Mouse (Mus musculus): Measurements from ENCODE around the gene Slc37a3. TPM values are rescaled to one million over a fixed set of nuclear protein-coding genes. Genes with fewer than 3 reads are reported as not detected.
A peak's percentile ranks its signal among the peaks of the same experiment; 100 is the strongest.

Gene Slc37a3
- polyA plus RNA-seq, 1 experiment from 2014 or later: 42.3 TPM

GRCm38 (mm10) chr6:39341798-39342197 lies 35.7 kb downstream of the Slc37a3 start:
- WGBS: 62% methylated on average over 2 of the region's 2 CpGs
- H3K9me3 ChIP-seq (replicated peaks; ENCODE audit: control insufficient read depth, low read length): no peaks in the 10 kb centered on the region
- no peak overlapping the region for H3K4me2 ChIP-seq (ENCODE audit: low read depth, low read length)
- no peaks in the 10 kb centered on the region for H3K27me3 ChIP-seq (ENCODE audit: control insufficient read depth, insufficient read depth, low read length)
- no peak overlapping the region for H3K4me3 ChIP-seq (replicated peaks; ENCODE audit: low read length)
- H3K36me3 ChIP-seq (ENCODE audit: control insufficient read depth, insufficient read depth, low read length): no peaks in the 10 kb centered on the region; the same call in 1 of the 2 replicates
- no peaks in the 10 kb centered on the region for H3K4me1 ChIP-seq (ENCODE audit: control insufficient read depth, insufficient read depth, low read length)
- no peak overlapping the region for H3K9ac ChIP-seq (ENCODE audit: low read length)
- H3K27ac ChIP-seq (ENCODE audit: low read length): no peak overlapping the region
- ATAC-seq (ENCODE audit: insufficient read depth, low FRiP score): 0 out of 2 replicates have a peak, but pooled peaks have one; percentile 7

- H3K27ac ChIP-seq (ENCODE audit: low read length): no peak overlapping the region
- H3K27me3 ChIP-seq (ENCODE audit: control insufficient read depth, insufficient read depth, low read length): no peaks in the 10 kb centered on the region
- no peak overlapping the region for H3K4me2 ChIP-seq (ENCODE audit: low read depth, low read length)
- H3K9ac ChIP-seq (ENCODE audit: low read length): no peak overlapping the region
- no peak overlapping the region for H3K4me3 ChIP-seq (replicated peaks; ENCODE audit: low read length)
- no peaks in the 10 kb centered on the region for H3K4me1 ChIP-seq (ENCODE audit: control insufficient read depth, insufficient read depth, low read length)
- WGBS: 88% methylated on average over 8 of the region's 8 CpGs
- peaks cover 10% of the 10 kb centered on the region; the same call in 1 of the 2 replicates for H3K36me3 ChIP-seq (ENCODE audit: control insufficient read depth, insufficient read depth, low read length)
- no peak for ATAC-seq (ENCODE audit: insufficient read depth, low FRiP score)
- no peaks in the 10 kb centered on the region for H3K9me3 ChIP-seq (replicated peaks; ENCODE audit: control insufficient read depth, low read length)
Measured at GRCm38 (mm10) chr6:39338359-39338758, 39.1 kb downstream of the Slc37a3 start.

GRCm38 (mm10) chr6:39334873-39335272 lies 42.6 kb downstream of the Slc37a3 start:
- ATAC-seq (ENCODE audit: insufficient read depth, low FRiP score): no peak
- Histone ChIP-seq H3K27me3 (ENCODE audit: control insufficient read depth, insufficient read depth, low read length) (no peaks in the 10 kb centered on the region), H3K9me3 (replicated peaks; ENCODE audit: control insufficient read depth, low read length) (no peaks in the 10 kb centered on the region), H3K4me3 (replicated peaks; ENCODE audit: low read length) (no peak overlapping the region), H3K36me3 (ENCODE audit: control insufficient read depth, insufficient read depth, low read length) (peaks cover 10% of the 10 kb centered on the region; the same call in 1 of the 2 replicates), H3K4me1 (ENCODE audit: control insufficient read depth, insufficient read depth, low read length) (no peaks in the 10 kb centered on the region), H3K27ac (ENCODE audit: low read length) (no peak overlapping the region), H3K4me2 (ENCODE audit: low read depth, low read length) (no peak overlapping the region), H3K9ac (ENCODE audit: low read length) (no peak overlapping the region)
- WGBS: 95% methylated on average over 3 of the region's 3 CpGs

DNA sequence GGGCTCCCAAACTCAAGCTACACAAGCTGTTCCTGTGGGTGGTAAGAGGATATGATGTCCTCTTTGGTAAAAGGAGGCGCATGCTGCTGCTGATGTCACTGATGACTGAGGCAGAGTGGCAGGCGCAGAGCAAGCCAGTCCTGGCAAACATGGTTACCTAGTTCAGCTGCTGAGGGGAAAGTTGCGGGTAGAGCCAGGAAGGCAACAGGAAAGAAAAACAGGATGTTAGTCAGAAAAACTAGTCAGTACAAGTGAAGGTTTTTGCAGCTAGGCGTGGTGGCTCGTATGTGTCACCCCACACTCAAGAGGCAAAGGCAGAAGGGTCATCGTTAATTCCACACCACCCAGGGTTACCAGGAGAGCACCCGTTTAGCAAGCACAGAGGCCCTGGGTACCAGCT lies 43.3 kb downstream of the Slc37a3 start:
- H3K4me3 ChIP-seq (replicated peaks; ENCODE audit: low read length): no peak overlapping the region
- H3K27ac ChIP-seq (ENCODE audit: low read length): no peak overlapping the region
- H3K27me3 ChIP-seq (ENCODE audit: control insufficient read depth, insufficient read depth, low read length): no peaks in the 10 kb centered on the region
- H3K4me2 ChIP-seq (ENCODE audit: low read depth, low read length): no peak overlapping the region
- H3K36me3 ChIP-seq (ENCODE audit: control insufficient read depth, insufficient read depth, low read length): peaks cover 10% of the 10 kb centered on the region; the same call in 1 of the 2 replicates
- no peaks in the 10 kb centered on the region for H3K4me1 ChIP-seq (ENCODE audit: control insufficient read depth, insufficient read depth, low read length)
- WGBS: 78% methylated on average over 7 of the region's 7 CpGs
- no peak overlapping the region for H3K9ac ChIP-seq (ENCODE audit: low read length)
- no peaks in the 10 kb centered on the region for H3K9me3 ChIP-seq (replicated peaks; ENCODE audit: control insufficient read depth, low read length)
- ATAC-seq (ENCODE audit: insufficient read depth, low FRiP score): no peak

DNA sequence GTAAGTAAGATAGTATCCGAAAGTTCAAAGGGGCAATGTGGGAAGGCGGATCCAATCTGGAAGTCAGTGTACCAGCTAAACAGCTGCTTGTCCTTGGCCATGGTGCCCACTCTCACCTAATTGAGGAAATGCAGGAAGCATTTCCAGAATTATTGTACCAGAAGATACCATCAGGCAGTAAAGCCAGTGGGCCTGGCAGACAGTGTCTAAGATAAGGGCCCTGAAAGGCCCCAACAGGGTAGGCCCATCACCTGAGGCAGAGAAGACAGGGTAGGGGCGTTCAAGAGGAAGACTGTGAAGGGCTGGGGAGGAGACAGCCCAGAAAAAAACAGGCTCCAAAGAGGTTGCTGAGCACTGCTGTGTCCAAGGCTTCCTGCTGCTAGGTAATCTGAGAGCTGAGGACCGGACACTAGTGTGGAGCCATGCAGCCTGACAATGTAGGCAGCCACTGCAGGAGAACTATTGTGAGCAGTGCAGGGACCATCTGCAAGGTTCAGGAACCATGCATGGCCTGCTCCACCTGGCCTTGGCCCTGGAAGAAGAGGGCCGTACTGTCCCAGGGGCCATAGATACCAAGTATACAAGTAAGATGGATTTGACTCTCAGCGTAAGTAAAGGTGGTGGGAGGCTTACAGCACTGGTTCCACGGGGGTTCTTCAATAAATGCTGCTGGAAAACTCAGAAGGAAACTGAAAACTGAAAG lies 45.3 kb downstream of the Slc37a3 start:
- Histone ChIP-seq H3K36me3 (ENCODE audit: control insufficient read depth, insufficient read depth, low read length) (peaks cover 10% of the 10 kb centered on the region; the same call in 1 of the 2 replicates), H3K27ac (ENCODE audit: low read length) (no peak overlapping the region), H3K4me3 (replicated peaks; ENCODE audit: low read length) (no peak overlapping the region), H3K4me2 (ENCODE audit: low read depth, low read length) (no peak overlapping the region), H3K4me1 (ENCODE audit: control insufficient read depth, insufficient read depth, low read length) (no peaks in the 10 kb centered on the region), H3K9ac (ENCODE audit: low read length) (no peak overlapping the region), H3K9me3 (replicated peaks; ENCODE audit: control insufficient read depth, low read length) (no peaks in the 10 kb centered on the region), H3K27me3 (ENCODE audit: control insufficient read depth, insufficient read depth, low read length) (no peaks in the 10 kb centered on the region)
- no peak for ATAC-seq (ENCODE audit: insufficient read depth, low FRiP score)
- WGBS: 89% methylated on average over 7 of the region's 7 CpGs

GRCm38 (mm10) chr6:39330981-39331380 lies 46.5 kb downstream of the Slc37a3 start:
- Histone ChIP-seq H3K4me2 (ENCODE audit: low read depth, low read length) (no peak overlapping the region), H3K9ac (ENCODE audit: low read length) (no peak overlapping the region), H3K4me3 (replicated peaks; ENCODE audit: low read length) (no peak overlapping the region), H3K27ac (ENCODE audit: low read length) (no peak overlapping the region), H3K27me3 (ENCODE audit: control insufficient read depth, insufficient read depth, low read length) (no peaks in the 10 kb centered on the region), H3K4me1 (ENCODE audit: control insufficient read depth, insufficient read depth, low read length) (no peaks in the 10 kb centered on the region), H3K9me3 (replicated peaks; ENCODE audit: control insufficient read depth, low read length) (no peaks in the 10 kb centered on the region), H3K36me3 (ENCODE audit: control insufficient read depth, insufficient read depth, low read length) (peaks cover 10% of the 10 kb centered on the region; the same call in 1 of the 2 replicates)
- ATAC-seq (ENCODE audit: insufficient read depth, low FRiP score): no peak
- WGBS: 90% methylated on average over 7 of the region's 7 CpGs

- Histone ChIP-seq H3K4me3 (replicated peaks; ENCODE audit: low read length) (no peak overlapping the region), H3K4me1 (ENCODE audit: control insufficient read depth, insufficient read depth, low read length) (no peaks in the 10 kb centered on the region), H3K27ac (ENCODE audit: low read length) (no peak overlapping the region; the same call in 1 of the 2 replicates), H3K27me3 (ENCODE audit: control insufficient read depth, insufficient read depth, low read length) (no peaks in the 10 kb centered on the region), H3K4me2 (ENCODE audit: low read depth, low read length) (no peak overlapping the region), H3K9ac (ENCODE audit: low read length) (no peak overlapping the region), H3K36me3 (ENCODE audit: control insufficient read depth, insufficient read depth, low read length) (peaks cover 2% of the 10 kb centered on the region; the same call in 1 of the 2 replicates), H3K9me3 (replicated peaks; ENCODE audit: control insufficient read depth, low read length) (no peaks in the 10 kb centered on the region)
- ATAC-seq (ENCODE audit: insufficient read depth, low FRiP score): no peak
- WGBS: 84% methylated on average over 5 of the region's 5 CpGs
Measured at GRCm38 (mm10) chr6:39320286-39320685, 57.2 kb downstream of the Slc37a3 start.

GRCm38 (mm10) chr6:39319061-39319761 lies 58.3 kb downstream of the Slc37a3 start:
- Histone ChIP-seq H3K27me3 (ENCODE audit: control insufficient read depth, insufficient read depth, low read length) (no peaks in the 10 kb centered on the region), H3K4me1 (ENCODE audit: control insufficient read depth, insufficient read depth, low read length) (no peaks in the 10 kb centered on the region), H3K27ac (ENCODE audit: low read length) (peak overlapping the region; percentile 40; the same call in 1 of the 2 replicates), H3K9ac (ENCODE audit: low read length) (no peak overlapping the region), H3K9me3 (replicated peaks; ENCODE audit: control insufficient read depth, low read length) (no peaks in the 10 kb centered on the region), H3K36me3 (ENCODE audit: control insufficient read depth, insufficient read depth, low read length) (no peaks in the 10 kb centered on the region), H3K4me2 (ENCODE audit: low read depth, low read length) (no peak overlapping the region), H3K4me3 (replicated peaks; ENCODE audit: low read length) (no peak overlapping the region)
- 54% methylated on average over 17 of the region's 19 CpGs for whole genome bisulfite sequencing
- peak; percentile 70; the same call in 1 of the 2 replicates for ATAC-seq (ENCODE audit: insufficient read depth, low FRiP score)

DNA sequence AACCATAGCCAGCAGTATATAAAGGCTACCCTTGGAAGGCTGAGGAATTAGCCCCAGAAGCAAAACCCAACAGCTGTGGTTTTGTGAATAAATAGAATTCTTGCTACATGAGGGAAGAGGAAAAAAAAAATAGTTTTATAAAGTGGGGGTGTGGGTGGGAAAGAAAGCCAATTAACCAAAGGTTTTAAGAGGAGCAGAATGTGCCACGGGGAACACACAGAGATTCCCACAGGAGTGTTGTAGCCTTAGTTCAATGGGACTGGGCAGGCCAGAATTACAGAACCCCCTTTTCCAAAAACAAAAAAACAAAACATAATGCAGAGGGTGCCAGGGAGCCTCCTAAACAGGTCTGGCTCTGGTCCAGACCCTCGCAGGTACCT lies 58.9 kb downstream of the Slc37a3 start:
- Histone ChIP-seq H3K4me1 (ENCODE audit: control insufficient read depth, insufficient read depth, low read length) (no peaks in the 10 kb centered on the region), H3K4me3 (replicated peaks; ENCODE audit: low read length) (no peak overlapping the region), H3K9ac (ENCODE audit: low read length) (no peak overlapping the region), H3K27ac (ENCODE audit: low read length) (no peak overlapping the region), H3K36me3 (ENCODE audit: control insufficient read depth, insufficient read depth, low read length) (no peaks in the 10 kb centered on the region), H3K27me3 (ENCODE audit: control insufficient read depth, insufficient read depth, low read length) (no peaks in the 10 kb centered on the region), H3K4me2 (ENCODE audit: low read depth, low read length) (no peak overlapping the region), H3K9me3 (replicated peaks; ENCODE audit: control insufficient read depth, low read length) (no peaks in the 10 kb centered on the region)
- no peak for ATAC-seq (ENCODE audit: insufficient read depth, low FRiP score)
- 72% methylated on average over 2 of the region's 2 CpGs for WGBS
